Mouse (Mus musculus) bone marrow, adult 2 months (tissue): Measurements from ENCODE around the gene Rhbdf2.
"Not testable (repeated sequence)": the region's sequence is repeated elsewhere in the genome, so short reads cannot be mapped to it uniquely, and the experiment has no call there.

Experiments
- CTCF ChIP-seq: fragments of 200-500 bp; IDR thresholded peaks from 2 replicates; pipeline ENCODE4 v1.5.1; 2011; ENCODE audit warnings: low read length, control low read depth; ENCODE audit not compliant: control insufficient read depth, insufficient read depth
- POLR2A ChIP-seq: fragments of 200-500 bp; IDR thresholded peaks from 2 replicates; pipeline ENCODE4 v1.6.1; 2011; ENCODE audit warnings: low read depth, mild to moderate bottlenecking, control low read depth, low read length, borderline replicate concordance; ENCODE audit not compliant: control insufficient read depth

DNA sequence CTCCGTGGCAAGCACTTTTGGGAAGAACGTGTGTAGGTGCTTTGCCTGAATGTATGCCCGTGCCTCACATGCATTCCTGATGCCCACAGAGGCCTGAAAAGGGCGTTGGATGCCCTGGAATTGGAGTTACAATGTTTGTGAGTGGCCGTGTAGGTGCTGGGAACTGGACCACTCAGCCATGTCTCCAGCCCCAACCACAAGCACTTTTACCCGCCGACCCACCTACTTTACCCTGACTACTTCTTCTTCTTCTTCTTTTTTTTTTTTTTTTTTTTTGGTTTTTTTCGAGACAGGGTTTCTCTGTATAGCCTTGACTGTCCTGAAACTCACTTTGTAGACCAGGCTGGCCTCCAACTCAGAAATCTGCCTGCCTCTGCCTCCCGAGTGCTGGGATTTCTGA is 15.7 kb downstream of the Rhbdf2 start:
- TF ChIP-seq CTCF, POLR2A: not testable (repeated sequence)
